Mouse (Mus musculus): ENCODE measurements around the gene Msrb3.

DNA sequence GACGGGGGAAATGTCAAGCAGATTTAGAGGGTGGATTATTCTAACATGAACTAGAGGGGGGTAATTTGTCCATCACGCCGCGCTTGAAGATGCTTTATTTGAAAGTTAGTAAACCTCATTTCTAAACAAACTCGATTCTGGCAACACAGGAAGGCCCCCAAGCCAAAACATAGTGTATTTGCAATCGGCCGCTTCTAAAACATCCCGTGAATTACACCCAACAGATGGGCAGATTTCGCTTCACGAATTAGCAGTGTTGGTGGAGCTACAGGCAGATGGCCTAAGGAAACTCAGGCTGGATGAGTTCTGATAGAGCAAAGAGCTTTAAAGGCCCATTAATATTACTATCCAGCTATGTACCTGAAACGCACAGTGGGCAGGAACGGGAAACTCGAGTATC lies 1.2 kb upstream of the Msrb3 start:
- TF ChIP-seq CTCF (IDR thresholded peaks at IDR 0.05) (no peak), EP300 (IDR thresholded peaks at IDR 0.05) (no peak)

Measured in lung, postnatal 0 days (tissue).